Mouse (Mus musculus) hindbrain, embryonic 11.5 days (tissue): ENCODE data around the gene Clns1a. TPM values are rescaled to one million over a fixed set of nuclear protein-coding genes. Genes with fewer than 3 reads are reported as not detected.

Source experiments
- ATAC-seq: fragments of 200-750 bp; cut with Nextera tagmentation; 2 replicates; pipeline ENCODE4 v1.8.0; 2017; ENCODE audit warnings: mild to moderate bottlenecking, moderate TSS enrichment, moderate library complexity; ENCODE audit not compliant: low FRiP score
- DNase-seq: peaks from one replicate; pipeline ENCODE4 v3.0.0-alpha.2; 2015; ENCODE audit warnings: low spot score
- H3K27ac ChIP-seq: fragments of 300-500 bp; sonication (generic); 2 replicates; pipeline ENCODE4 v1.5.1; 2014; ENCODE audit warnings: mild to moderate bottlenecking, low read depth, low read length
- H3K27me3 ChIP-seq: fragments of 300-500 bp; sonication (generic); 2 replicates; pipeline ENCODE4 v1.6.1; 2014; ENCODE audit warnings: mild to moderate bottlenecking, low read length, moderate library complexity, mixed read lengths; ENCODE audit not compliant: control insufficient read depth, insufficient read depth
- H3K36me3 ChIP-seq: fragments of 300-500 bp; sonication (generic); 2 replicates; pipeline ENCODE4 v1.6.1; 2014; ENCODE audit warnings: mild to moderate bottlenecking, low read length, moderate library complexity, mixed read lengths; ENCODE audit not compliant: control insufficient read depth, insufficient read depth
- H3K4me1 ChIP-seq: fragments of 300-500 bp; sonication (generic); replicated peaks from 2 replicates; pipeline ENCODE4 v1.6.1; 2014; ENCODE audit warnings: low read length, mixed read lengths; ENCODE audit not compliant: control insufficient read depth, insufficient read depth
- H3K4me2 ChIP-seq: fragments of 300-500 bp; sonication (generic); replicated peaks from 2 replicates; pipeline ENCODE4 v1.6.1; 2014; ENCODE audit warnings: mild to moderate bottlenecking, low read depth, low read length
- H3K4me3 ChIP-seq: fragments of 300-500 bp; sonication (generic); 2 replicates; pipeline ENCODE4 v1.5.1; 2014; ENCODE audit warnings: low read depth, low read length
- H3K9ac ChIP-seq: fragments of 300-500 bp; sonication (generic); 2 replicates; pipeline ENCODE4 v1.6.1; 2014; ENCODE audit warnings: low read depth, low read length
- H3K9me3 ChIP-seq: fragments of 300-500 bp; sonication (generic); 2 replicates; pipeline ENCODE4 v1.6.1; 2016; ENCODE audit warnings: low read length; ENCODE audit not compliant: control insufficient read depth
- WGBS: fragments of 180-500 bp; shearing (Covaris S2); extraction: QIAGEN DNeasy Blood & Tissue Kit; methylation state at CpG from one replicate; pipeline ENCODE4 v1.1.7; 2014; 5-methylcytosine and 5-hydroxymethylcytosine counted together
- polyA plus RNA-seq: library from polyadenylated mRNA; unstranded; fragments of >200 nt; fragmentation: Nextera tagmentation; extraction: Ambion mirVana; gene quantifications from 2 replicates; pipeline ENCODE4 v1.2.1, GENCODE M21; 2014

Gene Clns1a
- polyA plus RNA-seq, 1 experiment from 2014 or later = 256 TPM

DNA sequence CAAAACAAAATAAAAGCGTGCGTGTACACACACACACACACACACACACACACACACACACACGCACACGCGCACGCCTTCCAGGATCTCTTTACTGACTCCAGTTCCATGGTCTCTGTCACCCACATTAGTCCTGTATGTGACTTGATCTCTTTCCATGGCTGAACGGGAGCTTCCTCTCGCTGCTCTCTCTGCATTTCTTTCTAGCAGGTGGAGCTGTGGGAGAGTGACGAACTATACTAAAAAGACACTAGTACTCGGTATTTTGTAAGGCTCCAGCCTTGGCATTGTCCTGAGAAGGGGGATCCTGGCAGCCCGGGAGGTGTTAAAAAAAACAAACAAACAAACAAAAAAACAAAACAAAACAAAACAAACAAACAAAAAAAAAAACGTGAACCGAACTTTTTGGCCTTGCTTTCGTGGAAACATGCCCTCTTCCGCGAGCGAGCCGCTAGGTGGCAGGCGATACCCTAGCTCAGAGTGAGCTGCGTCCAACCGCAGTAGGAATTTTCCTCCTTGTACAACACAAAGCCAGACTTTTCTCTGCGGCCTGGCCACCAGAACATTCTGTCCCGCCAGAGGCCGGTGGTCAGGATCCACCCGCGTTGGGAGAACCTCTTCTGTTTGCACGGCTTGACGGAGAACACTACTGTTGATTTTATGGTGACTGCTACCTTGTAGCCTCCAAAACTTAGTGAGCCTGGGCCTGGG lies 51.5 kb downstream of the Clns1a start:
- no peak overlapping the region for H3K9ac ChIP-seq
- H3K9me3 ChIP-seq = no peaks in the 10 kb centered on the region
- no peak overlapping the region for H3K4me3 ChIP-seq
- peak; percentile 73 for ATAC-seq
- no peaks in the 10 kb centered on the region for H3K36me3 ChIP-seq
- no peak overlapping the region for H3K27ac ChIP-seq
- DNase-seq = peak; percentile 85
- no peak overlapping the region for H3K4me2 ChIP-seq
- WGBS = 28% methylated on average over 28 of the region's 28 CpGs
- H3K4me1 ChIP-seq = peaks cover 4% of the 10 kb centered on the region
- H3K27me3 ChIP-seq = no peaks in the 10 kb centered on the region

DNA sequence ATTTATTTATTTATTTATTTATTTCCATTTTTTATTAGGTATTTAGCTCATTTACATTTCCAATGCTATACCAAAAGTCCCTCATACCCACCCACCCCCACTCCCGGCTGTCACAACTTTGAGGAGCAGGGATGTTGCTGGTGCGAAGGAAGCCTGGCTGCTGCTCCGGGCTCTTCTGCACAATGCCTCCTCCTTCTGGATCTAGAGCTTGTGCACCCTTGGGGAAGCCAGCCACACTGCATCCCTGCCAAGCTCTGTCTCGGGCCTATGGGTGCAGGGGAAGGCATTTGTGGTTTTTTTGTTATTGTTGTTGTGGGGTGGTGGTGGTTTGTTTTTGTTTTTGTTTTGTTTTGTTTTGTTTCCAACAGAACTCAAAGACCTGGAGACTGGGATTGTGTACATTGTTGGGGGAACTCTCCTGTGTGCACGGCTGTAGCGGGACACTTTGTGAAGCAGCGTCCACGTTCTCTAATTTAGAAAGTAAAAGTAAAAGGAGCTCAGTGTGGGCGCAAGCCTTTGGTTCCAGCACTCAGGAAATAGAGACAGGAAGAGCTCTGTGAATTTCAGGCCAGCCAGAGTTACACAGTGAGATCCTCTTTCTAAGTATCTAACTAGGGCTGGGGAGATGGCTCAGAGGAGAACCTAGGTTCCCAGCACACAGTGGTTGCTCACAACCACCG lies 52.2 kb downstream of the Clns1a start:
- H3K4me2 ChIP-seq = 0 out of 2 replicates have a peak overlapping the region, but pooled peaks have one; percentile 5
- H3K4me1 ChIP-seq = peaks cover 4% of the 10 kb centered on the region
- H3K4me3 ChIP-seq = no peak overlapping the region
- H3K27me3 ChIP-seq = no peaks in the 10 kb centered on the region
- no peaks in the 10 kb centered on the region for H3K9me3 ChIP-seq
- peak; percentile 38; the same call in 1 of the 2 replicates for ATAC-seq
- 68% methylated on average over 10 of the region's 10 CpGs for WGBS
- H3K36me3 ChIP-seq = no peaks in the 10 kb centered on the region
- DNase-seq = peak; percentile 32
- H3K27ac ChIP-seq = no peak overlapping the region
- H3K9ac ChIP-seq = no peak overlapping the region

DNA sequence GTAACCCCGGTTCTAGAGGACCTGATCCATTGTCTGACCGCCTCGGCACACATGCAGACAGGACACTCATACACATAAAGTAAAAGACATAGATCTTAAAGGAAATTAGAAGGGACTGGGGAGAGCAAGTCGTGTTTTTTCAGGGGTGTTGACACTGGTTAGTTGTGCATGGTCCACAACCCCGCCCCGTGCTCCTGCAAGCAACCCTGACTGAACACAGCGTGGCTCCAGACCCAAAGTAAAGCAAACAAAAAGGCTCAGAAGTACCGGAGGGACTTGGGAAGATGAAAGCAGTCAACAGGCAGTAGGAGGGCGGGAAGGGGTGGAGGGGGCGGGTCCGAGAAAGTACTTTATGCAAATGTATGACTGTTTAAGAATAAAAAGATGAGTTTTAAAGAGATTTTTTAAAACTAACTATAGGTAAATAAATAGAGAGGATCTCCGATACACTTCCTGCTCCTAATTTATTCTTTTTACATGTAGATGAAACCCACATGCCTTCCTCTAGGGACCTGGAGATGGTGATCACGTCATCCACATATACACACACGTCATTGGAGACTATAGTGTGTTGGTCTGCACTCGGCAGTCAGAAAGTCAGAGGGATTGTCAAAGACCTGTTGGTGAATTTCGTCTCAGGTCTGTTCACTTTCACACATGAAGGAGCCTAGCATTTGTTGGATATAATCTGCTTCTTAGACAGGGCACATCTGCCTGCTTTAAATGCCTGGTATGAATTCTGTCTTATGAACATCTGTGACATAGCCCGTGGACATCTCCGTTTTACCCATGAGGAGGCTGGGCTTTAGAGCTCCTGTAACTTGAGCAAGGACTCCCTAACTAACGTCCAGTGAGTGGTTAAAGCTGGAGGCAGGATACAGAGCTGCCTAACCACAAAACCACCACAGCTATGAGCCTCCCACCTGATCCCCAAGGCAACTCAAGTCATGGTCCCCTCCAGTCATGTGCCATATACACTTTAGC lies 53.1 kb downstream of the Clns1a start:
- Histone ChIP-seq H3K9ac (no peak overlapping the region), H3K4me2 (0 out of 2 replicates have a peak overlapping the region, but pooled peaks have one; percentile 5), H3K4me3 (no peak overlapping the region), H3K27ac (no peak overlapping the region), H3K27me3 (no peaks in the 10 kb centered on the region), H3K4me1 (peaks cover 4% of the 10 kb centered on the region), H3K36me3 (no peaks in the 10 kb centered on the region), H3K9me3 (no peaks in the 10 kb centered on the region)
- peak; percentile 18; the same call in 1 of the 2 replicates for ATAC-seq
- DNase-seq = peak; percentile 22
- WGBS = 24% methylated on average over 19 of the region's 19 CpGs

DNA sequence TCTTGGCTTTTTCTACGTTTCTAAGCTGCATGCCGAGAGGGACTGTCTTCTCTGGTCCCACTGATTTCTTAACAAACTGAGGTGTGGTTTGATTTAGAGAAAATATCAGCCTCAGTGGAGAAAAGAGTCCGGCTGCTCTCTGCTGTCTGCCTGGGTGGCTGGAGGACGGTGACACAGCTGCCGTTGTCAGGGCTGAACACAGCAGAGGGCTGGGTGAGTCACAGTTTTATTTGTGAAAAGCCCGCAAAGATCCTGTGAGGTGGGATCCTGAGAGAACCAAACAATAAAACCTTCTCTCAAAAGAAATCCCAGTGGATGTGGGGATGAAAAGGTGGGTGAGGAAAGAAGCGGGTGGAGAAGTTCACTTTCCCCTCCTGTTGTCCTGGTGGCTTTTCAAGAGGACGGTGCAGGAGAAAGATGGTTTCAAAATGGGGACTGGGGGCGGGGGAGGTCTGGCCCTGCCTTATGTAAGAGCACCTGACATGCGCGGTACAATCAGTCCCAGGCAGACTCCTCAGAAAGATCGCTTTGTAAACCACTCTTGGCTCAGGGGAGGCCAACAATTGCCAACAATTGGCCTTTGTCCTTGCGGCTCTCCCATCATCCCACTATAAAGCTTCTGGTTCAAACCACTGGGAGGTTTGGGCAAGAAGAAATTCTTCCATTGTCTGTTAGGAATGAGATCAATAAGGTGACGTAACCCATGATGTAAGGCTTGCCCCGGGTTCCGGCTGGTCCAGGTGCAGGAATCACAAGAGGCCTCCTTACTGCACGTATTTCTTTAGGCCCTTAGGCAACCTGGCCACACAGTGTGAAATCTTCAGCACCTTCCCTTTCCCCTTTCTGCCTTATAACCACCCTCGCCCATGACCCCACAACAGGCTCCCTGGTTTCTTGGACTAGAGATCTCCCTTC lies 60.8 kb downstream of the Clns1a start:
- Histone ChIP-seq H3K27me3 (no peaks in the 10 kb centered on the region), H3K9ac (peak overlapping the region; percentile 39), H3K4me3 (no peak overlapping the region), H3K4me1 (no peaks in the 10 kb centered on the region), H3K9me3 (no peaks in the 10 kb centered on the region), H3K36me3 (no peaks in the 10 kb centered on the region), H3K27ac (peak overlapping the region; percentile 73; the same call in 1 of the 2 replicates), H3K4me2 (peak overlapping the region; percentile 25)
- DNase-seq (peak; percentile 65), ATAC-seq (peak; percentile 88)
- WGBS = 38% methylated on average over 18 of the region's 18 CpGs

DNA sequence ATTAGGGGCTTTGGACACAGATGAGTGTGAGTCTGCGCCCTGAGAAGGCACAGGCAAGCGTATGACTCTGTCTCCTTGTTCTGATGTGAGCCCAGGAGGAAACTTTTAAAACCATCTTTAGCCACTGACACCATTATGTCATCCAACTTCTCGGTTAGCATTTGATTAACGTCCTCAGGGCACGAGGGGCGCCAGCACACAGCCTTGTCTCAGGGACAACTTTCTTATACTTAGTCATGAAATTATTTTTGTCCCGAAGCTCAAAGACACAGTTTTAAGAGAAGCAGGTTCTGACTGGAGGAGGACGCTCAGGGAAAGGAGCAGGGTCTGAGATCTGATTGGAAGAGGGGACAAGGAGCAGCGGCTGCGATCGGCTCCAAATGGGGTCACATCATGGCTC lies 68.2 kb downstream of the Clns1a start:
- ATAC-seq (no peak), DNase-seq (no peak)
- Histone ChIP-seq H3K4me1 (no peaks in the 10 kb centered on the region), H3K27me3 (no peaks in the 10 kb centered on the region), H3K9ac (no peak overlapping the region), H3K4me3 (no peak overlapping the region), H3K27ac (no peak overlapping the region), H3K4me2 (no peak overlapping the region), H3K9me3 (no peaks in the 10 kb centered on the region), H3K36me3 (no peaks in the 10 kb centered on the region)
- 88% methylated on average over 11 of the region's 11 CpGs for WGBS

DNA sequence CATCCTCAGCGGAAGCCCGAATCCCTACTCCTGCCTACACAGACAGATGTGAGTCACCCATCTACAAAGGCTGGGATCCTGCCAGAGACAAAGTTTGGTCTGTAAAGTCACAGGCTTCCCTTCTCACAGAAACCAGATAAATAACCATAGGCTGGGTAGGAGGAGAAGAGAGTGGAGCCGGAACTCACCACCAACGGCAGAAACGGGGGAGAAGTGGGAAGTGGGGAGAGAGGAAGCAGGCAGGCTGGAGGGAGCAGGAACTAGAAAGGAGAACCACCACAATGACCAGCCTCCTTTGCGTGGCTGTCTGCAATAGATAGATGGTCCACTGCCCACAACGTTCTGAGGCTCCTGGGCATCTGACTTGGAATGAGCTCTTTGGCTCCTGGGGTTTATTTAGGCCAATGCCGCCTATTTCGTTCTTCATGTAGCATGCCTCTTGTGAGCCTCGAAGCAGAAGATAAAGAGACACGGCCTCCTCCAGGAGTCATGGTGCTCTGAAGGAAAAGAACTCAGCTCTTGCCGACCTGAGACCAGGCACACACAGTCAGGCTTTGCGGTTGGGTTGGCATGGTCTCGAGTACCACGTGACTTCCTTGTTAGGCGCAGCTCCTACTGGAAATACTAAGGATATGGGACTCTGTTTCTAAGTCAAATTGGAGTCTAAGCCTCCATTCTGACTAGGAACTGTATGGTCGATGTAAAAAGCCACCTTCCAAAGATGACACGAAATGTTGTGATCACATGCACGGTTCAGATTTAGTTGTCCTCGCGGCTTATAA lies 68.9 kb downstream of the Clns1a start:
- H3K36me3 ChIP-seq = no peaks in the 10 kb centered on the region
- WGBS = 92% methylated on average over 21 of the region's 21 CpGs
- no peak overlapping the region for H3K4me3 ChIP-seq
- ATAC-seq (no peak), DNase-seq (no peak)
- H3K4me1 ChIP-seq = no peaks in the 10 kb centered on the region
- H3K9me3 ChIP-seq = no peaks in the 10 kb centered on the region
- no peak overlapping the region for H3K9ac ChIP-seq
- no peak overlapping the region for H3K4me2 ChIP-seq
- H3K27me3 ChIP-seq = no peaks in the 10 kb centered on the region
- H3K27ac ChIP-seq = no peak overlapping the region

DNA sequence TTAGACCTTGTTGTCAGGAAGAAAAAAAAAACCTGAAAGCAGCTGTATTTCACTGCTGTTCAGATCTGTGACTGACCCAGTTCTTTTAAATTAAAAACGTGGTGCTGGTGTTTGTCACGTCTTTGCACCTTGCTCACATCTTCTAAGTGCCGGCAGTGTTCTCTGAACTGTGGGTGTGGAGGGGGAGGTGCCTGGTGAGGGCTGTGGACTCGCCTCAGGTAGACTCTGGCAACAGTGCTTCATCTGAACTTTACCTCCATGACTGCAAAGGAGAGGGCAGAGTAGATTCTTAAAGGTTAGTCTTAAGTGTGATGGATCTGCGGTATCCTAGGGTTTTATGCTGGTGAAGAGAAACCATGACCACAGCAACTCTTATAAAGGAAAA lies 69.5 kb downstream of the Clns1a start:
- no peak overlapping the region for H3K4me2 ChIP-seq
- H3K9ac ChIP-seq = no peak overlapping the region
- ATAC-seq = no peak
- no peak for DNase-seq
- H3K36me3 ChIP-seq = no peaks in the 10 kb centered on the region
- H3K27me3 ChIP-seq = no peaks in the 10 kb centered on the region
- no peak overlapping the region for H3K27ac ChIP-seq
- no peaks in the 10 kb centered on the region for H3K4me1 ChIP-seq
- H3K4me3 ChIP-seq = no peak overlapping the region
- 78% methylated on average over 5 of the region's 5 CpGs for WGBS
- H3K9me3 ChIP-seq = no peaks in the 10 kb centered on the region
